Mouse (Mus musculus): Measurements from ENCODE around the gene Vps13a.

DNA sequence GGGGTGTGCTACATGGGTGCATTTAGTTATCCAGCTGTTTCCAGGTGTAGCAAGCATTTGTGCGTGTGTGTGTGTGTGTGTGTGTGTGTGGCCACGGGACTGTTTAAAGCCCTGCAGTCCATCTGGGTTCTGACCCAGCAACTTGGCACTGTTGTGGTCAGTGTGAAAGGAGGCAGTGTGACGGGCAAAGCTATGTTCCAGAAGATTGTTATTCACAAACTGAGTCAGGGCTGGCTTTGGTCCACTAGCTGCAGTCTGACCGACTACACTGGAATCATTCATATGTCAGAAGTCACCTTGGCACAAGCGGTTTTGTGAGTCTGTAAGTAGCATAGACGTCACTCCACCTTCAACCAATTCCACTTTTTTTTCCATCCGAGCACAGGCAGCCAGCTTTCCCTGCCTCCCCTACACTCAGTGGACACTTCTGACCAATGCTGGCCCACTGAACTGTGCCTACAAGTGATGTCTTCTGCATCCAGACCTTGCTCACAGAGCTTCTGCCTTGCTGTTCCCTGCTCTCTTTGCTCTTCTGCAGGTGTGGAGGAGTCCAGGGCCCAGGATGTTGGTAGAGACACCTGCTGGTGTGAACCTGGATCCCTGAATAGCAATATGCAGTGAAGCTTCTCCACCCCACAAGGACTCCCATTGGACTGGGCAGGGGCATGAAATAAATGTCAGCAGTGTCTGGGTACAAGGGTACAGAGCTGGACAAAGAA lies 187.3 kb downstream of the Vps13a start:
- TF ChIP-seq CTCF (IDR thresholded peaks at IDR 0.05; ENCODE audit: extremely low read depth, insufficient read depth, insufficient read length, insufficient replicate concordance) (no peak), POLR2A (IDR thresholded peaks at IDR 0.05; ENCODE audit: low read depth, low read length) (no peak)

Data from spleen, adult 2 months (tissue).